Mouse (Mus musculus): Measurements from ENCODE around the gene Olfr414. TPM values are rescaled to one million over a fixed set of nuclear protein-coding genes. Genes with fewer than 3 reads are reported as not detected.

Gene Olfr414
- polyA plus RNA-seq, 1 experiment from 2014 or later = not detected

GRCm38 (mm10) chr1:174482567-174482966 lies 58.7 kb downstream of the Olfr414 start:
- no peaks in the 10 kb centered on the region for H3K4me1 ChIP-seq (replicated peaks)
- no peak overlapping the region for H3K9ac ChIP-seq (replicated peaks)
- 93% methylated on average over 6 of the region's 6 CpGs for WGBS
- no peak overlapping the region for H3K27ac ChIP-seq
- H3K4me2 ChIP-seq = no peak overlapping the region
- no peaks in the 10 kb centered on the region for H3K36me3 ChIP-seq
- no peaks in the 10 kb centered on the region for H3K9me3 ChIP-seq
- no peaks in the 10 kb centered on the region for H3K27me3 ChIP-seq
- H3K4me3 ChIP-seq (replicated peaks) = no peak overlapping the region
- ATAC-seq (ENCODE audit: insufficient number of reproducible peaks, insufficient read depth, low FRiP score, low TSS enrichment, low read depth) = no peak

Other genes starting within 250 kb of the Olfr414 start
- not detected in 2 replicates for gene Olfr419, start 172.0 kb upstream of the Olfr414 start, polyA plus RNA-seq (2016; fragmentation: Nextera tagmentation; extraction: Ambion mirVana)
- not detected in 2 replicates for gene Mptx1, start 93.5 kb upstream of the Olfr414 start, polyA plus RNA-seq (2016; fragmentation: Nextera tagmentation; extraction: Ambion mirVana)
- not detected in 2 replicates for gene Olfr417, start 58.9 kb upstream of the Olfr414 start, polyA plus RNA-seq (2016; fragmentation: Nextera tagmentation; extraction: Ambion mirVana)
- not detected in 2 replicates for gene Olfr248, start 33.0 kb upstream of the Olfr414 start, polyA plus RNA-seq (2016; fragmentation: Nextera tagmentation; extraction: Ambion mirVana)
- not detected in 2 replicates for gene Olfr220, start 18.0 kb downstream of the Olfr414 start, polyA plus RNA-seq (2016; fragmentation: Nextera tagmentation; extraction: Ambion mirVana)
- 1.2 and 2.6 TPM in 2 replicates for gene Fmn2, start 77.8 kb downstream of the Olfr414 start, polyA plus RNA-seq (2016; fragmentation: Nextera tagmentation; extraction: Ambion mirVana)